Comparison of ENCODE assay signal across 12 mouse cellular contexts in the genomic region with DNA sequence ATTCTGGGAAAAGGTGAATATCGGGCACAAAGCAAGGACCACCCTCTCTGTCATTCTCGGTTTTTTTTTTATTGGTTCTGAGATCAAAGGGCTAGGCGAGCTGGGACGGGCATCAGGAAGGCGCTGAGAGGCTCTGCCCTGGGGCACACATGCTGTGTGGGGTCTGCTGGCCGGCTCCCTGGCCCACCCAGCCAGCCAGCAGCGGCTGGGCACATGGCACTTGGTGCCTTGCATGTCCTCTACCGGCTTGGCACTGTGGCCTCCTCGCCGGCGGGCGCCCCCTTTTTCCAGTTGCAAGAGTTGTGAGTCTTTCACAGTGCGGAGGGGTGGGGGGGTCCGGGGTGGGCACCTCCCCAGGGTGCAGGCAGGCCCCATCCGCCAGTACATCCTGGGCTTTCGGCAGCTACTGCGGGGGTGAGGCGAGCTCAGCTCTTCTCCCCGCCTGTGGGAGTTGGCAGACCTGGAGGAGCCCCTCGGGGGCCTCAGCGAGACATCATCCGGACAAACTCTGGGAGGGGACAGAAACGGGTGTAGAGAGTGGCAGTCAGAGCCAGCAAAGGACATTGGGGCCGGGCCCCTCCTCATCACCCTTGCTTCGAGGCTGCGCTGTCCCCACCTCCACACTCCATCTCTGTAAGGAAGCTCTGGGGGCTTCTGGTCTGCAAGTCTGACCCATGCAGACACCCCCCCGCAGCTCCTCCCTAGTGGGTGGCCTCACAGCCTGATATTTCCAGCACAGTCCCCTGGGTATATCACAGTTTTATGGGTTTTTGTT. TPM values are rescaled to one million over a fixed set of nuclear protein-coding genes. Genes with fewer than 3 reads are reported as not detected.
DNase-seq lines count a peak whose midpoint lies in the region; ATAC-seq and TF ChIP-seq lines count a peak whose summit lies in the region.
"Had no signal": no experiment of that assay in that cellular context is flagged by ENCODE, and none has a peak within 500 bp of the region (broad histone marks: within the 10 kb centered on the region; RNA-seq: fewer than 3 reads in every experiment).

No protein-coding gene starts in this region.

- H3K36me3 ChIP-seq in heart, embryonic 13.5 days: no peaks in the 10 kb centered on the region
- no peaks in the 10 kb centered on the region for H3K36me3 ChIP-seq in liver, postnatal 0 days (replicated peaks; ENCODE audit: insufficient read depth, low read length)
- H3K36me3 ChIP-seq in embryonic facial prominence, embryonic 10.5 days (replicated peaks): no peaks in the 10 kb centered on the region
- no peaks in the 10 kb centered on the region for H3K36me3 ChIP-seq in limb, embryonic 11.5 days (ENCODE audit: control insufficient read depth, insufficient read depth, low read length)
- H3K36me3 ChIP-seq: hindbrain, embryonic 15.5 days had no signal

- WGBS in heart, embryonic 13.5 days: 37% methylated on average over 27 of the region's 27 CpGs
- 46% methylated on average over 27 of the region's 27 CpGs for WGBS in liver, postnatal 0 days (ENCODE audit: insufficient replicate concordance)
- WGBS in embryonic facial prominence, embryonic 10.5 days: 47% methylated on average over 27 of the region's 27 CpGs
- 28% methylated on average over 27 of the region's 27 CpGs for WGBS in limb, embryonic 11.5 days

- H3K27ac ChIP-seq in heart, embryonic 13.5 days (replicated peaks): no peak overlapping the region
- H3K27ac ChIP-seq in liver, postnatal 0 days (ENCODE audit: low read depth): 0 out of 2 replicates have a peak overlapping the region, but pooled peaks have one; percentile 29
- H3K27ac ChIP-seq in embryonic facial prominence, embryonic 10.5 days (replicated peaks): peak overlapping the region; percentile 51
- no peak overlapping the region for H3K27ac ChIP-seq in limb, embryonic 11.5 days (replicated peaks; ENCODE audit: low read depth, low read length)
- H3K27ac ChIP-seq: hindbrain, embryonic 15.5 days had no signal

- no peak for DNase-seq in heart, adult 8-10 months (ENCODE audit: low spot score)
- DNase-seq in liver, postnatal 0 days: no peak
- no peak for DNase-seq in liver
- peak; percentile 33 for DNase-seq in embryonic facial prominence, embryonic 10.5 days (ENCODE audit: low spot score)
- peak; percentile 45 for DNase-seq in limb, embryonic 11.5 days (ENCODE audit: low spot score)
- no peak for DNase-seq in right cerebral cortex, postnatal 25 days
- DNase-seq: cerebellum, adult 2 months; layer of hippocampus, postnatal 36 days; lung, adult 18-20 months had no signal

- no peak for TF ChIP-seq CTCF in liver, postnatal 0 days (IDR thresholded peaks at IDR 0.05; ENCODE audit: low read depth)

- H3K4me2 ChIP-seq in heart, embryonic 13.5 days: peak overlapping the region; percentile 37
- no peak overlapping the region for H3K4me2 ChIP-seq in liver, postnatal 0 days (ENCODE audit: low read depth, low read length)
- H3K4me2 ChIP-seq in limb, embryonic 11.5 days (ENCODE audit: low read depth, severe bottlenecking): no peak overlapping the region
- H3K4me2 ChIP-seq: hindbrain, embryonic 15.5 days had no signal

- H3K9me3 ChIP-seq in heart, embryonic 13.5 days: no peaks in the 10 kb centered on the region
- H3K9me3 ChIP-seq in liver, postnatal 0 days (ENCODE audit: low read length): no peaks in the 10 kb centered on the region
- H3K9me3 ChIP-seq in embryonic facial prominence, embryonic 10.5 days: no peaks in the 10 kb centered on the region
- no peaks in the 10 kb centered on the region for H3K9me3 ChIP-seq in limb, embryonic 11.5 days (ENCODE audit: control insufficient read depth, low read length)
- H3K9me3 ChIP-seq: hindbrain, embryonic 15.5 days had no signal

- peak overlapping the region; percentile 63; the same call in 1 of the 2 replicates for H3K9ac ChIP-seq in heart, embryonic 13.5 days
- no peak overlapping the region for H3K9ac ChIP-seq in liver, postnatal 0 days (replicated peaks)
- H3K9ac ChIP-seq in limb, embryonic 11.5 days (ENCODE audit: low read length): no peak overlapping the region
- H3K9ac ChIP-seq: hindbrain, embryonic 15.5 days had no signal

- H3K4me3 ChIP-seq in heart, embryonic 13.5 days: no peak overlapping the region
- no peak overlapping the region for H3K4me3 ChIP-seq in liver, postnatal 0 days (ENCODE audit: low read depth, low read length)
- H3K4me3 ChIP-seq in embryonic facial prominence, embryonic 10.5 days: no peak overlapping the region
- no peak overlapping the region for H3K4me3 ChIP-seq in limb, embryonic 11.5 days (ENCODE audit: low read depth, low read length)
- H3K4me3 ChIP-seq: hindbrain, embryonic 15.5 days had no signal

- peaks cover 28% of the 10 kb centered on the region for H3K4me1 ChIP-seq in heart, embryonic 13.5 days
- H3K4me1 ChIP-seq in liver, postnatal 0 days (ENCODE audit: insufficient read depth): peaks cover 16% of the 10 kb centered on the region
- H3K4me1 ChIP-seq in embryonic facial prominence, embryonic 10.5 days: peaks cover 22% of the 10 kb centered on the region
- H3K4me1 ChIP-seq in limb, embryonic 11.5 days (ENCODE audit: control insufficient read depth, insufficient read depth, low read length): peaks cover 12% of the 10 kb centered on the region; the same call in 1 of the 2 replicates

- no peak for ATAC-seq in heart, embryonic 13.5 days (ENCODE audit: extremely low read depth, insufficient number of reproducible peaks, low FRiP score, low TSS enrichment)
- no peak for ATAC-seq in liver, postnatal 0 days
- no peak for ATAC-seq in limb, embryonic 11.5 days (ENCODE audit: insufficient number of reproducible peaks, low FRiP score, low TSS enrichment, low read depth)
- ATAC-seq in granulocyte monocyte progenitor cell, adult 5-6 weeks (replicated peaks; ENCODE audit: poor library complexity, severe bottlenecking): no peak

- H3K27me3 ChIP-seq in heart, embryonic 13.5 days (replicated peaks): no peaks in the 10 kb centered on the region
- no peaks in the 10 kb centered on the region for H3K27me3 ChIP-seq in liver, postnatal 0 days (ENCODE audit: insufficient read depth, low read length)
- H3K27me3 ChIP-seq in embryonic facial prominence, embryonic 10.5 days (replicated peaks; ENCODE audit: low read depth, poor library complexity, severe bottlenecking): no peaks in the 10 kb centered on the region
- H3K27me3 ChIP-seq in limb, embryonic 11.5 days (ENCODE audit: control insufficient read depth, insufficient read depth, low read length): no peaks in the 10 kb centered on the region
- H3K27me3 ChIP-seq: hindbrain, embryonic 15.5 days had no signal

- TF ChIP-seq EP300 in liver, postnatal 0 days (IDR thresholded peaks at IDR 0.05; ENCODE audit: low read depth): no peak

RNA-seq across cellular contexts. Expression of a gene that starts 10.8 kb away (rescaled TPM):
- 65.8 and 71.6 TPM in 2 replicates for polyA plus RNA-seq in heart, embryonic 13.5 days (2015; fragmentation: Nextera tagmentation; extraction: Ambion mirVana)
- 10 to 100 TPM; 75.2 to 88.5 (median 78.8) TPM for total RNA-seq in heart, adult 8-10 months (2022)
- polyA plus RNA-seq in liver, postnatal 0 days (2015; fragmentation: Nextera tagmentation; extraction: Ambion mirVana): 8.2 and 10.1 TPM in 2 replicates
- polyA plus RNA-seq in embryonic facial prominence, embryonic 10.5 days (2016; fragmentation: Nextera tagmentation; extraction: Ambion mirVana): 73.6 and 80.6 TPM in 2 replicates
- polyA plus RNA-seq in limb, embryonic 11.5 days (2014; fragmentation: Nextera tagmentation; extraction: Ambion mirVana): 51.5 and 58.8 TPM in 2 replicates
- 247 and 279 TPM in 2 replicates for total RNA-seq in granulocyte monocyte progenitor cell, adult 5-6 weeks (2014; fragmentation: Nextera tagmentation)
- 290 and 318 TPM in 2 replicates for total RNA-seq in granulocyte monocyte progenitor cell, adult 5-6 weeks (2017)

RNA-seq across cellular contexts. Expression of a gene that starts 25.4 kb away (rescaled TPM):
- 0.53 and 0.60 TPM in 2 replicates for polyA plus RNA-seq in heart, embryonic 13.5 days (2015; fragmentation: Nextera tagmentation; extraction: Ambion mirVana)
- total RNA-seq in heart, adult 8-10 months (2022): 1 to 10 TPM; 1.7 to 2.6 (median 1.9) TPM
- polyA plus RNA-seq in liver, postnatal 0 days (2015; fragmentation: Nextera tagmentation; extraction: Ambion mirVana): not detected in 2 replicates
- polyA plus RNA-seq in embryonic facial prominence, embryonic 10.5 days (2016; fragmentation: Nextera tagmentation; extraction: Ambion mirVana): 1.3 and 1.4 TPM in 2 replicates
- polyA plus RNA-seq in limb, embryonic 11.5 days (2014; fragmentation: Nextera tagmentation; extraction: Ambion mirVana): 1.2 and 1.9 TPM in 2 replicates
- not detected in 2 replicates for total RNA-seq in granulocyte monocyte progenitor cell, adult 5-6 weeks (2014; fragmentation: Nextera tagmentation)
- total RNA-seq in granulocyte monocyte progenitor cell, adult 5-6 weeks (2017): not detected in 2 replicates

RNA-seq across cellular contexts. Expression of a gene that starts 34.1 kb away (rescaled TPM):
- polyA plus RNA-seq in heart, embryonic 13.5 days (2015; fragmentation: Nextera tagmentation; extraction: Ambion mirVana): 17.3 and 18.5 TPM in 2 replicates
- 10 to 100 TPM; 11.8 to 18.5 (median 14.5) TPM for total RNA-seq in heart, adult 8-10 months (2022)
- polyA plus RNA-seq in liver, postnatal 0 days (2015; fragmentation: Nextera tagmentation; extraction: Ambion mirVana): 6.9 and 8.0 TPM in 2 replicates
- polyA plus RNA-seq in embryonic facial prominence, embryonic 10.5 days (2016; fragmentation: Nextera tagmentation; extraction: Ambion mirVana): 63.5 and 68.7 TPM in 2 replicates
- polyA plus RNA-seq in limb, embryonic 11.5 days (2014; fragmentation: Nextera tagmentation; extraction: Ambion mirVana): 65.3 and 65.4 TPM in 2 replicates
- 12.5 and 16.4 TPM in 2 replicates for total RNA-seq in granulocyte monocyte progenitor cell, adult 5-6 weeks (2014; fragmentation: Nextera tagmentation)
- 8.1 and 10.3 TPM in 2 replicates for total RNA-seq in granulocyte monocyte progenitor cell, adult 5-6 weeks (2017)

RNA-seq across cellular contexts. Expression of a gene that starts 49.7 kb away (rescaled TPM):
- polyA plus RNA-seq in heart, embryonic 13.5 days (2015; fragmentation: Nextera tagmentation; extraction: Ambion mirVana): 103 and 112 TPM in 2 replicates
- 100 to 1,000 TPM; 225 to 279 (median 244) TPM for total RNA-seq in heart, adult 8-10 months (2022)
- 87.9 and 93.4 TPM in 2 replicates for polyA plus RNA-seq in liver, postnatal 0 days (2015; fragmentation: Nextera tagmentation; extraction: Ambion mirVana)
- polyA plus RNA-seq in embryonic facial prominence, embryonic 10.5 days (2016; fragmentation: Nextera tagmentation; extraction: Ambion mirVana): 72.6 and 78.7 TPM in 2 replicates
- 41.5 and 49.3 TPM in 2 replicates for polyA plus RNA-seq in limb, embryonic 11.5 days (2014; fragmentation: Nextera tagmentation; extraction: Ambion mirVana)
- 32.0 and 59.2 TPM in 2 replicates for total RNA-seq in granulocyte monocyte progenitor cell, adult 5-6 weeks (2014; fragmentation: Nextera tagmentation)
- 24.3 and 27.6 TPM in 2 replicates for total RNA-seq in granulocyte monocyte progenitor cell, adult 5-6 weeks (2017)

Comparison
In these comparisons a context has a peak if more than half of its experiments do, and no peak if none do; other contexts are left out.
1. H3K27ac ChIP-seq: peak in liver, postnatal 0 days (single experiment) and embryonic facial prominence, embryonic 10.5 days (single experiment); none in heart, embryonic 13.5 days (single experiment) and limb, embryonic 11.5 days (single experiment).
2. DNase-seq: peak in embryonic facial prominence, embryonic 10.5 days (single experiment) and limb, embryonic 11.5 days (single experiment); none in heart, adult 8-10 months (single experiment), liver, postnatal 0 days (single experiment), liver (single experiment) and right cerebral cortex, postnatal 25 days (single experiment).